Mouse (Mus musculus) kidney, embryonic 14.5 days (tissue): ENCODE measurements around the gene Dthd1. TPM values are rescaled to one million over a fixed set of nuclear protein-coding genes. Genes with fewer than 3 reads are reported as not detected.
A peak's percentile ranks its signal among the peaks of the same experiment; 100 is the strongest.

ENCODE experiments used
- ATAC-seq: fragments of 200-750 bp; cut with Nextera tagmentation; 2 replicates; pipeline ENCODE4 v1.8.0; 2017; ENCODE audit warnings: moderate number of reproducible peaks, mild to moderate bottlenecking, moderate TSS enrichment, moderate library complexity; ENCODE audit not compliant: low FRiP score, low TSS enrichment
- H3K27ac ChIP-seq: fragments of 300-500 bp; sonication (generic); 2 replicates; pipeline ENCODE4 v1.5.1; 2014; ENCODE audit warnings: low read depth, mild to moderate bottlenecking, low read length, moderate library complexity, mixed read lengths
- H3K27me3 ChIP-seq: fragments of 300-500 bp; sonication (generic); 2 replicates; pipeline ENCODE4 v1.6.1; 2014; ENCODE audit warnings: mild to moderate bottlenecking, low read length; ENCODE audit not compliant: control insufficient read depth, insufficient read depth
- H3K36me3 ChIP-seq: fragments of 300-500 bp; sonication (generic); 2 replicates; pipeline ENCODE4 v1.6.1; 2014; ENCODE audit warnings: low read length, mixed read lengths; ENCODE audit not compliant: control insufficient read depth, insufficient read depth
- H3K4me1 ChIP-seq: fragments of 300-500 bp; sonication (generic); 2 replicates; pipeline ENCODE4 v1.6.1; 2014; ENCODE audit warnings: low read length, mixed read lengths; ENCODE audit not compliant: control insufficient read depth, insufficient read depth
- H3K4me2 ChIP-seq: fragments of 300-500 bp; sonication (generic); replicated peaks from 2 replicates; pipeline ENCODE4 v1.6.1; 2014; ENCODE audit warnings: low read depth, mild to moderate bottlenecking, low read length
- H3K4me3 ChIP-seq: fragments of 300-500 bp; sonication (generic); 2 replicates; pipeline ENCODE4 v1.5.1; 2014; ENCODE audit warnings: mild to moderate bottlenecking, low read length
- H3K9ac ChIP-seq: fragments of 300-500 bp; sonication (generic); 2 replicates; pipeline ENCODE4 v1.6.1; 2014; ENCODE audit warnings: low read depth, mild to moderate bottlenecking, low read length, moderate library complexity
- H3K9me3 ChIP-seq: fragments of 300-500 bp; sonication (generic); 2 replicates; pipeline ENCODE4 v1.6.1; 2016; ENCODE audit warnings: low read length; ENCODE audit not compliant: control insufficient read depth
- WGBS: fragments of 180-500 bp; shearing (Covaris S2); extraction: QIAGEN DNeasy Blood & Tissue Kit; methylation state at CpG from one replicate; pipeline ENCODE4 v1.1.7; 2014; 5-methylcytosine and 5-hydroxymethylcytosine counted together
- polyA plus RNA-seq: library from polyadenylated mRNA; unstranded; fragments of >200 nt; fragmentation: Nextera tagmentation; extraction: Ambion mirVana; gene quantifications from 2 replicates; pipeline ENCODE4 v1.2.1, GENCODE M21; 2014

Dthd1 gene
- polyA plus RNA-seq: not detected in 2 replicates

- Histone ChIP-seq H3K9me3 (peaks cover under 1% of the 10 kb centered on the region; the same call in 1 of the 2 replicates), H3K4me2 (no peak within 1 kb of the TSS), H3K4me1 (no peaks in the 10 kb centered on the region), H3K4me3 (no peak within 1 kb of the TSS), H3K27ac (no peak within 1 kb of the TSS), H3K27me3 (no peaks in the 10 kb centered on the region), H3K36me3 (no peaks in the 10 kb centered on the region), H3K9ac (no peak within 1 kb of the TSS)
- ATAC-seq: no peak
- WGBS: 86% methylated on average over 6 of the region's 6 CpGs
Measured at GRCm38 (mm10) chr5:62813402-62814071, at the start of gene Dthd1. Gene Dthd1 (plus strand): TSS chr5:62813823.

GRCm38 (mm10) chr5:62764161-62764560 lies 49.5 kb upstream of the Dthd1 start:
- no peak overlapping the region for H3K9ac ChIP-seq
- 69% methylated on average over 5 of the region's 5 CpGs for WGBS
- no peak overlapping the region for H3K4me2 ChIP-seq
- no peak overlapping the region for H3K27ac ChIP-seq
- no peaks in the 10 kb centered on the region for H3K9me3 ChIP-seq
- no peaks in the 10 kb centered on the region for H3K4me1 ChIP-seq
- ATAC-seq: no peak
- H3K4me3 ChIP-seq: no peak overlapping the region
- no peaks in the 10 kb centered on the region for H3K36me3 ChIP-seq
- no peaks in the 10 kb centered on the region; the same call in 1 of the 2 replicates for H3K27me3 ChIP-seq

- H3K27me3 ChIP-seq: no peaks in the 10 kb centered on the region; the same call in 1 of the 2 replicates
- H3K36me3 ChIP-seq: no peaks in the 10 kb centered on the region
- no peak for ATAC-seq
- H3K4me2 ChIP-seq: peak overlapping the region; percentile 77
- no peaks in the 10 kb centered on the region for H3K4me1 ChIP-seq
- 11% methylated on average over 5 of the region's 5 CpGs for WGBS
- no peak overlapping the region for H3K27ac ChIP-seq
- H3K4me3 ChIP-seq: peak overlapping the region; percentile 62
- peak overlapping the region; percentile 60 for H3K9ac ChIP-seq
- no peaks in the 10 kb centered on the region for H3K9me3 ChIP-seq
Measured at GRCm38 (mm10) chr5:62765459-62765783, 48.2 kb upstream of the Dthd1 start.

GRCm38 (mm10) chr5:62765784-62766701 lies 47.6 kb upstream of the Dthd1 start, which contains the start of gene Arap2:
Gene Arap2 (minus strand): TSS chr5:62766159.
- H3K27me3 ChIP-seq: no peaks in the 10 kb centered on the region; the same call in 1 of the 2 replicates
- H3K4me3 ChIP-seq: peak within 1 kb of the TSS; percentile 62
- H3K9me3 ChIP-seq: no peaks in the 10 kb centered on the region
- no peaks in the 10 kb centered on the region for H3K36me3 ChIP-seq
- ATAC-seq: peak; percentile 96
- WGBS: under 1% methylated on average over 87 of the region's 106 CpGs
- H3K9ac ChIP-seq: peak within 1 kb of the TSS; percentile 60
- no peaks in the 10 kb centered on the region for H3K4me1 ChIP-seq
- peak within 1 kb of the TSS; percentile 77 for H3K4me2 ChIP-seq
- H3K27ac ChIP-seq: no peak within 1 kb of the TSS

GRCm38 (mm10) chr5:62771775-62772599 lies 41.6 kb upstream of the Dthd1 start:
- no peak for ATAC-seq
- 84% methylated on average over 11 of the region's 11 CpGs for WGBS

GRCm38 (mm10) chr5:62777804-62778203 lies 35.8 kb upstream of the Dthd1 start:
- no peaks in the 10 kb centered on the region for H3K27me3 ChIP-seq
- no peak overlapping the region for H3K9ac ChIP-seq
- no peak overlapping the region for H3K27ac ChIP-seq
- H3K4me2 ChIP-seq: no peak overlapping the region
- no peak for ATAC-seq
- H3K9me3 ChIP-seq: no peaks in the 10 kb centered on the region
- H3K36me3 ChIP-seq: no peaks in the 10 kb centered on the region
- 70% methylated on average over 8 of the region's 8 CpGs for WGBS
- H3K4me3 ChIP-seq: no peak overlapping the region
- no peaks in the 10 kb centered on the region for H3K4me1 ChIP-seq

More at GRCm38 (mm10) chr5:62771775-62772599, 41.6 kb upstream of the Dthd1 start:
- Histone ChIP-seq H3K9me3 (no peaks in the 10 kb centered on the region), H3K9ac (no peak overlapping the region), H3K27ac (no peak overlapping the region), H3K4me3 (no peak overlapping the region), H3K27me3 (no peaks in the 10 kb centered on the region), H3K36me3 (no peaks in the 10 kb centered on the region), H3K4me1 (no peaks in the 10 kb centered on the region), H3K4me2 (no peak overlapping the region)

- ATAC-seq: no peak
- no peak overlapping the region for H3K4me3 ChIP-seq
- no peaks in the 10 kb centered on the region for H3K9me3 ChIP-seq
- H3K9ac ChIP-seq: no peak overlapping the region
- no peak overlapping the region for H3K4me2 ChIP-seq
- WGBS: 77% methylated on average over 5 of the region's 5 CpGs
- H3K27ac ChIP-seq: no peak overlapping the region
- no peaks in the 10 kb centered on the region for H3K36me3 ChIP-seq
- H3K27me3 ChIP-seq: no peaks in the 10 kb centered on the region
- no peaks in the 10 kb centered on the region for H3K4me1 ChIP-seq
Measured at GRCm38 (mm10) chr5:62778682-62779081, 34.9 kb upstream of the Dthd1 start.

GRCm38 (mm10) chr5:62786809-62787208 lies 26.8 kb upstream of the Dthd1 start:
- Histone ChIP-seq H3K4me3 (no peak overlapping the region), H3K27me3 (no peaks in the 10 kb centered on the region), H3K9me3 (no peaks in the 10 kb centered on the region), H3K4me1 (no peaks in the 10 kb centered on the region), H3K27ac (no peak overlapping the region), H3K9ac (no peak overlapping the region), H3K4me2 (no peak overlapping the region), H3K36me3 (no peaks in the 10 kb centered on the region)
- ATAC-seq: no peak
- WGBS: 82% methylated on average over 3 of the region's 3 CpGs
